Mouse (Mus musculus): ENCODE results near the gene Rubcn. TPM values are rescaled to one million over a fixed set of nuclear protein-coding genes. Genes with fewer than 3 reads are reported as not detected.

Gene Rubcn
- polyA plus RNA-seq, 1 experiment from 2014 or later = 12.0 TPM

GRCm38 (mm10) chr16:32776676-32777075 lies 100.9 kb downstream of the Rubcn start:
- 34% methylated on average over 10 of the region's 10 CpGs for WGBS
- no peaks in the 10 kb centered on the region for H3K9me3 ChIP-seq (replicated peaks; ENCODE audit: low read length)
- no peak overlapping the region for H3K9ac ChIP-seq (ENCODE audit: low read depth, low read length)
- no peaks in the 10 kb centered on the region for H3K36me3 ChIP-seq (ENCODE audit: insufficient read depth, low read length)
- H3K4me3 ChIP-seq (replicated peaks; ENCODE audit: low read depth, low read length) = no peak overlapping the region
- H3K4me1 ChIP-seq (replicated peaks; ENCODE audit: insufficient read depth, low read length) = no peaks in the 10 kb centered on the region
- TF ChIP-seq CTCF (IDR thresholded peaks at IDR 0.05; ENCODE audit: low read depth) = no peak
- H3K27ac ChIP-seq = no peak overlapping the region
- H3K27me3 ChIP-seq (ENCODE audit: insufficient read depth, low read length) = no peaks in the 10 kb centered on the region
- ATAC-seq (replicated peaks; ENCODE audit: low FRiP score, low read depth) (no peak), DNase-seq (ENCODE audit: low spot score) (no peak)
- no peak overlapping the region for H3K4me2 ChIP-seq (ENCODE audit: low read length)

Other genes starting within 250 kb of the Rubcn start
- 8.4 and 8.5 TPM in 2 replicates for gene Tnk2, start 233.9 kb downstream of the Rubcn start, polyA plus RNA-seq (2015; fragmentation: Nextera tagmentation; extraction: Ambion mirVana)
- 0.14 and 0.28 TPM in 2 replicates for gene Muc4, start 141.9 kb downstream of the Rubcn start, polyA plus RNA-seq (2015; fragmentation: Nextera tagmentation; extraction: Ambion mirVana)
- 15.2 and 17.2 TPM in 2 replicates for gene Muc20, start 80.3 kb downstream of the Rubcn start, polyA plus RNA-seq (2015; fragmentation: Nextera tagmentation; extraction: Ambion mirVana)
- 0.24 and 0.28 TPM in 2 replicates for gene Smbd1, start 67.3 kb downstream of the Rubcn start, polyA plus RNA-seq (2015; fragmentation: Nextera tagmentation; extraction: Ambion mirVana)
- gene Fyttd1, start 266 bp downstream of the Rubcn start, polyA plus RNA-seq (2015; fragmentation: Nextera tagmentation; extraction: Ambion mirVana) = 113 and 115 TPM in 2 replicates
- 14.1 and 15.6 TPM in 2 replicates for gene Lrch3, start 36.3 kb upstream of the Rubcn start, polyA plus RNA-seq (2015; fragmentation: Nextera tagmentation; extraction: Ambion mirVana)
- gene Iqcg, start 178.5 kb upstream of the Rubcn start, polyA plus RNA-seq (2015; fragmentation: Nextera tagmentation; extraction: Ambion mirVana) = 5.4 and 6.1 TPM in 2 replicates
- 1,032 and 1,181 TPM in 2 replicates for gene Rpl35a, start 178.7 kb upstream of the Rubcn start, polyA plus RNA-seq (2015; fragmentation: Nextera tagmentation; extraction: Ambion mirVana)
- gene Lmln, start 184.8 kb upstream of the Rubcn start, polyA plus RNA-seq (2015; fragmentation: Nextera tagmentation; extraction: Ambion mirVana) = 0.95 and 2.2 TPM in 2 replicates

All from kidney, postnatal 0 days (tissue).